Mouse (Mus musculus) midbrain, embryonic 12.5 days (tissue): ENCODE data around the gene F2rl3. TPM values are rescaled to one million over a fixed set of nuclear protein-coding genes. Genes with fewer than 3 reads are reported as not detected.

Experiments
- ATAC-seq: fragments of 200-750 bp; cut with Nextera tagmentation; 2 replicates; pipeline ENCODE4 v1.8.0; 2017; ENCODE audit warnings: low read depth, moderate TSS enrichment, moderate library complexity; ENCODE audit not compliant: low FRiP score
- H3K27ac ChIP-seq: fragments of 300-500 bp; sonication (generic); replicated peaks from 2 replicates; pipeline ENCODE4 v1.5.1; 2016; ENCODE audit warnings: mild to moderate bottlenecking
- H3K27me3 ChIP-seq: fragments of 300-500 bp; sonication (generic); 2 replicates; pipeline ENCODE4 v1.6.1; 2016; ENCODE audit warnings: mild to moderate bottlenecking
- H3K36me3 ChIP-seq: fragments of 300-500 bp; sonication (generic); 2 replicates; pipeline ENCODE4 v1.6.1; 2016
- H3K4me1 ChIP-seq: fragments of 300-500 bp; sonication (generic); 2 replicates; pipeline ENCODE4 v1.6.1; 2016
- H3K4me2 ChIP-seq: fragments of 300-500 bp; sonication (generic); replicated peaks from 2 replicates; pipeline ENCODE4 v1.6.1; 2016; ENCODE audit warnings: mild to moderate bottlenecking, moderate library complexity
- H3K4me3 ChIP-seq: fragments of 300-500 bp; sonication (generic); 2 replicates; pipeline ENCODE4 v1.5.1; 2016; ENCODE audit warnings: mild to moderate bottlenecking
- H3K9ac ChIP-seq: fragments of 300-500 bp; sonication (generic); replicated peaks from 2 replicates; pipeline ENCODE4 v1.6.1; 2016; ENCODE audit warnings: mild to moderate bottlenecking, moderate library complexity
- H3K9me3 ChIP-seq: fragments of 300-500 bp; sonication (generic); 2 replicates; pipeline ENCODE4 v1.6.1; 2016; ENCODE audit warnings: mild to moderate bottlenecking
- WGBS: fragments of 180-500 bp; shearing (Covaris S2); methylation state at CpG from one replicate; pipeline ENCODE4 v1.1.7; 2016; 5-methylcytosine and 5-hydroxymethylcytosine counted together
- polyA plus RNA-seq: library from polyadenylated mRNA; unstranded; fragments of >200 nt; fragmentation: Nextera tagmentation; extraction: Ambion mirVana; gene quantifications from 2 replicates; pipeline ENCODE4 v1.2.1, GENCODE M21; 2016

Gene F2rl3
- polyA plus RNA-seq, 1 experiment from 2014 or later = 0.65 TPM

DNA sequence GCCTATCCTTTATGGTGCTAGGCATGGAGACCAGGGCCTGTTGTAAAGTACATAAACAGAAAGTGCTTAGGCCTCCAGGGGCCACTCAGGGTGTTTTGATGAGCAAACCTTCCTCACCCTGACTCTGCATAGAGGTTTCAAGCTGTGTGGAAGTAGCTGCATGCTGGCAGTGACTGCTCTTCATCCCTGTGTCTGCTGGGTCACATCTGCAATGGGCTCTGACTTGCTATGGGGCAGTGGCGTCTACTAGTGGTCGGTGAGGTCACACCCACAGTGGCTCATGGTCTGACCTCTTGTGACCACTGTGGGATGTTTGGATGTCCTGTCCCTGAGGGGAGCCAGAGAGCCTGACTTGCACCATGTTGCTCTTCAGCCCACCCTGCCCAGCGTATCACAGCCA is 10.6 kb upstream of the F2rl3 start:
- Histone ChIP-seq H3K4me2 (no peak overlapping the region), H3K9ac (no peak overlapping the region), H3K27me3 (no peaks in the 10 kb centered on the region), H3K9me3 (no peaks in the 10 kb centered on the region), H3K4me1 (no peaks in the 10 kb centered on the region), H3K36me3 (peaks cover 93% of the 10 kb centered on the region), H3K27ac (no peak overlapping the region), H3K4me3 (no peak overlapping the region)
- WGBS = 79% methylated on average over 3 of the region's 3 CpGs
- no peak for ATAC-seq

DNA sequence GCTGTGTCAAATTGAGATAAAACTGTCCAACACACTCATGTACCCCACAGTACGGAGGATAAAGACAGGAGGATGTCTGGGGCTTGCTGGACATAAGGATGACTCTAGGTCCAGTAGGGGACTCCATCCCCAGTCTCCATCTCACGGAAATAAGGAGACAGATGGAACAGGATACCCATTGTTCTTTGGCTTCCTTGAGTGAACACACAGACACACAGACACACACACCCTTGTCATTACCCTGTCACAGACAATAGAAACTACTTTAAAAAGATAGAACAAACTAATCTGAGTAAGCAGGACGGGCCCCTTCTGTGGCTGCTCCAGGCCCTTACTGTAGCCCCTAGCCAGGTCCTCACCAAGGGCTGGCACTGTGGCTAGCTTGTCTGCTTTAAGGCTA is 9.4 kb upstream of the F2rl3 start:
- WGBS = 93% methylated on average over 3 of the region's 3 CpGs
- Histone ChIP-seq H3K9me3 (no peaks in the 10 kb centered on the region), H3K27me3 (no peaks in the 10 kb centered on the region), H3K4me1 (no peaks in the 10 kb centered on the region), H3K36me3 (peaks cover 93% of the 10 kb centered on the region), H3K9ac (no peak overlapping the region), H3K4me3 (no peak overlapping the region), H3K27ac (no peak overlapping the region), H3K4me2 (no peak overlapping the region)
- ATAC-seq = no peak

DNA sequence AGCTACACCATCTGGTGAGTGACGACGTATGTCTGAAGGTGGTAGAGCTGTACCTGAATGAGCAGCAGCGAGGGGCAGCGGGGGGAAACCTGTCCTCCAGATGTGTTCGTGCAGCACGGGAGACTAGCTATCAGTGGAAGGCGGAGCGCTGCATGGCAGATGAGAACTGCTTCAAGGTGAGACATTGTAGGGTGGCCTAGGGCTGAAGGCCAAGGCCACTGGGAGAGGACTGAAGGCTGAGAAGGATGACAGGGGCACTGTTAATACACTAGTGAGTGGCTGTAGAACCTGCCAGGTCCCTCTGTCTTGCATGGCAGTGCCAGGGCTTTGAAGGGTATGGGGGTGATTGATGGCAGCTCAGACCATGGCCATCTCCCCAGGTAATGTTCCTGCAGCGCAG is 8.5 kb upstream of the F2rl3 start:
- H3K4me1 ChIP-seq = no peaks in the 10 kb centered on the region
- WGBS = 96% methylated on average over 9 of the region's 9 CpGs
- H3K27ac ChIP-seq = no peak overlapping the region
- H3K27me3 ChIP-seq = no peaks in the 10 kb centered on the region
- no peak overlapping the region for H3K9ac ChIP-seq
- no peak overlapping the region for H3K4me2 ChIP-seq
- no peak for ATAC-seq
- H3K9me3 ChIP-seq = no peaks in the 10 kb centered on the region
- H3K4me3 ChIP-seq = no peak overlapping the region
- peaks cover 92% of the 10 kb centered on the region for H3K36me3 ChIP-seq

DNA sequence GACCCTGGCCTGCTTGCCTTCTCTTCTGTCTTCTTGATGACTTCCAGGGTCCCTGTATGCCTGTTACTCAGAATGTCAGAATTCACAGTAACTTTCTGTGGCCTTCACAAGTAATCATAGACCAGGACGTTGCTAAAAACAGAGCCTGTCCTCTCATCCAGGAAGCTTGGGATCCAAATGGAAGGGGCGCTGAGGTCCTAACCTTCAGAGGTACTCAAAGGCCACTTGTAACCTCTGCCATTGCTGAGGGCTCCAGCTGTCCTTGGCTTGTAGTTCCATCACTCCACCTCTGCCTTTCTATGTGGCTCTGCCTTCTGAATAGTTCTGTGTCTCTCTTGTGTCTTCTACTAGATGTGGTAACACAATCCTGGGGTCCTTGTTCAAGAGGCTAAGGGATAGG is 7.9 kb upstream of the F2rl3 start:
- H3K36me3 ChIP-seq = peaks cover 91% of the 10 kb centered on the region
- 92% methylated on average over 2 of the region's 2 CpGs for WGBS
- no peak overlapping the region for H3K9ac ChIP-seq
- no peaks in the 10 kb centered on the region for H3K4me1 ChIP-seq
- no peak overlapping the region for H3K4me3 ChIP-seq
- ATAC-seq = no peak
- no peaks in the 10 kb centered on the region for H3K9me3 ChIP-seq
- no peak overlapping the region for H3K27ac ChIP-seq
- no peak overlapping the region for H3K4me2 ChIP-seq
- no peaks in the 10 kb centered on the region for H3K27me3 ChIP-seq

DNA sequence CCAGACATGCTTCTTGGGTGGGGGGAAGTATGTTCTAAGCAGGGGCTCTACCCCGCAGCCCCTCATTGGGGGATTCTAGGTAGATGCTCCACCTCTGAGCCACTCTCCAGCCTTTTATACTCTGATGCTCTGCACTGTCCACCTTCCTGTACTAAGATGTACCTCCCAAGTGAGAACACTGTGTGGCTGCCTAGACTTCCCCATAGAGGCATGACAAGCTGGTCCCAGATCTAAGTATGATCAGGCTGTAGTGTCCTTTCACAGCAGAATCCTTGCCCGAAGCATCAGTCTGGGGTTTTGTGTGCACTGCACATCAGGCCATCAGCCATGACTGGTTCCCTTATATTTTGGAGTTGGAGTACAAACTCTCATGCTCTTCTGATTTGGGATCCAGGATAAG is 5.6 kb upstream of the F2rl3 start:
- H3K27me3 ChIP-seq = no peaks in the 10 kb centered on the region
- H3K9ac ChIP-seq = no peak overlapping the region
- H3K9me3 ChIP-seq = no peaks in the 10 kb centered on the region
- 98% methylated on average over 2 of the region's 2 CpGs for WGBS
- H3K4me2 ChIP-seq = no peak overlapping the region
- ATAC-seq = no peak
- no peak overlapping the region for H3K27ac ChIP-seq
- no peaks in the 10 kb centered on the region for H3K4me1 ChIP-seq
- no peak overlapping the region for H3K4me3 ChIP-seq
- peaks cover 75% of the 10 kb centered on the region for H3K36me3 ChIP-seq

DNA sequence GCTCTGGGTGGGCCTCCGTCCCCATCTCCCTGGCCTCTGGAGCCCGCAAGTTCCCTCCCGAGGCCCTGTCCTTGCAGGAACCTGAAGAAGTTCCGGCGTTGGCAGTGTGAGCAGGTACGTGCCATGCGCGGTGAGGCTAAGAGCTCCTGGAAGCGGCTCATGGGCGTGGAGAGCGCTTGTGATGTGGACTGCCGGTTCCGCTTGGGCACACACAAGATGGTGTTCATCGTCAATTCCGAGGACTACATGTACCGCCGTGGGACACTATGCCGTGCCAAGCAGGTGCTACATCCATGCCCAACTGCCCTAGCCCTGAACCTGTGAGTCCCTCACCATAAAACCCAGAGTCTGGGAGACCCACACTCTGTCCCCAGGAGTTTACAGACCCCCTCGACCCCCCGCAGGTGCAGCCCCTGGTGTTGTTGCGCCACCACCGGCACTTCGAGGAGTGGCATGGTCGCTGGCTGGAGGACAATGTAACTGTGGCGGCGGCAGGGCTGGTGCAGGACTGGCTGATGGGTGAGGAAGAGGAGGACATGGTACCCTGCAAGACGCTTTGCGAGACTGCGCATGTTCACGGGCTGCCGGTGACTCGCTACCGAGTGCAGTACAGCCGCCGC is 4.8 kb upstream of the F2rl3 start:
- 0 out of 2 replicates have a peak, but pooled peaks cover 2% of the 10 kb centered on the region for H3K27me3 ChIP-seq
- no peaks in the 10 kb centered on the region for H3K9me3 ChIP-seq
- WGBS = 97% methylated on average over 35 of the region's 35 CpGs
- peaks cover 67% of the 10 kb centered on the region for H3K36me3 ChIP-seq
- H3K4me3 ChIP-seq = no peak overlapping the region
- no peak overlapping the region for H3K27ac ChIP-seq
- H3K9ac ChIP-seq = no peak overlapping the region
- H3K4me2 ChIP-seq = no peak overlapping the region
- H3K4me1 ChIP-seq = no peaks in the 10 kb centered on the region
- ATAC-seq = 0 out of 2 replicates have a peak, but pooled peaks have one; percentile 10

DNA sequence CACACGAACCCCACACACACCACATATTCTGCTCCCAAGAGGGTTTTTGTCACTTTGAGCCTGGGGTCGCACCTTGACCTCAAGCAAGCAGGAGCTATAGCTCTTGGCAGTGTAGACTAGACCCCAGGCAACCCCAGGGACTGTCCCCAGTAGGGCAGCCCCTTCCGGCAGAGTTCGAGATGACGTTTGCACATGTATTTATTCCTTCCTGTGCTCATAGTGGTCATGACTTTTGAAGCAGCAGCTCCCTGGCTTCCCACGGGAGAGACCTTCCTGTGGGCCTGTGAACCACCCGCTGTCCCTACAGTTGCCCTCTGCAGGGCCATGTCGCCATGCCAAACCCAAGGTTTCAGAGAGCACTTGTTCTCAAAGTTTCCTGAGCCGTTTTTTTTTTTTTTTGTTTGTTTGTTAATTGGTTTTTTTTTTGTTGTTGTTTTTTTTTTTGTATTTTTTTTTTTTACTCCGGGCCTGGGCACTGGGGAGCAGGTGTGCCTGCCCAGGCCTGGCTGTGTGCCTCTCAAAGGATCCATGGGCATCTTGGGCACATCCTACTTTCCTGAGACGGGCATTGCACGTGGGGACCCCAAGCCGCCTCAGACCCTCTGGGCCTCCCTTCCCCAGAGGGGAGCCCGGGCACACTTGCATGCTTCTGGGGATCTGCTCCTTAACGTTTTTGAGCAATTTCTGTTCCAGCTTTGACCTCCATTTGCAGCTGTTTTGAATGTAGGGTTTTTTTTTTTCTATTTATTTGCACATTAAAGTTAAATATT is 4.1 kb upstream of the F2rl3 start:
- Histone ChIP-seq H3K4me2 (no peak overlapping the region), H3K4me3 (no peak overlapping the region), H3K9me3 (no peaks in the 10 kb centered on the region), H3K4me1 (no peaks in the 10 kb centered on the region), H3K27ac (no peak overlapping the region), H3K9ac (no peak overlapping the region), H3K27me3 (0 out of 2 replicates have a peak, but pooled peaks cover 10% of the 10 kb centered on the region), H3K36me3 (peaks cover 60% of the 10 kb centered on the region)
- ATAC-seq = no peak
- 94% methylated on average over 15 of the region's 15 CpGs for WGBS

DNA sequence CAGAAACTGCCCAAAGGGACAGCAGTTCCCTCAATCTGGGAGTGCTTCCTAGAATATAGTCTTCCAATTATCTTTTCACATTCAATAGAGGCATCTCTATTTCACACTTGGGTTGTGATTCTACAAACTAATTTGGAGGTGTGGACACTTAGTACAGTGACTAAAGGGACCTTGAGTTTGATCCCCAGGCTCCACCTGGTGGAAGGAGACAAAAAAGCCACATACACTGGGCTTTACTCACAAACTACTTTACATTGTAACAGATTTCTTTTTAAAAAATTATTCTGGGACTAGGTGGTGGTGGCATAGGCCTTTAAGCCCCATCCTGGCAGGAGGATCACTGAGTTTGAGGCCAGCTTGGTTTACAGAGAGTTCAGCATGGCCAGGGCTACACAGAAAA is 3.4 kb upstream of the F2rl3 start:
- Histone ChIP-seq H3K9me3 (no peaks in the 10 kb centered on the region), H3K9ac (no peak overlapping the region), H3K36me3 (peaks cover 53% of the 10 kb centered on the region), H3K27ac (no peak overlapping the region), H3K4me2 (no peak overlapping the region), H3K4me3 (no peak overlapping the region), H3K27me3 (0 out of 2 replicates have a peak, but pooled peaks cover 12% of the 10 kb centered on the region), H3K4me1 (no peaks in the 10 kb centered on the region)
- no peak for ATAC-seq

DNA sequence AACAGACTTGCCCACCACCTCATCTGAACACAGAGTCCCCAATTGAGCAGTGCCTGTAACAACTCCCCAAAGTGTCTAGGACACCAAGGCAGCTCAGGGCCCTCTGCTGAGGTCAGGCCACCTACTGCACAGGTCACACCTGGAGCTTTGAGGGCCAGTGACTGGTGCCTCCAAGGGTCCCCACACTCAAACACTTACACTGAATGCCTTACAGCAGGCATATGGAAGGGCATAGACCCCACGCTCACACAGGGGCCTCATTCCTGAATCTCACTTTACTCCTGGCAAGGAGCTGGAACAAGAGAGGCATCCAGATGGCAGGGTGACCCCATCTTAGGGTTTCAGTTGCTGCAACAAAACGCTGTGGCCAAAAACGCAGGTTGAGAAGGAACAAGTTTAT is 1.5 kb upstream of the F2rl3 start:
- Histone ChIP-seq H3K9ac (no peak overlapping the region), H3K4me3 (no peak overlapping the region), H3K4me1 (no peaks in the 10 kb centered on the region), H3K9me3 (no peaks in the 10 kb centered on the region), H3K27ac (no peak overlapping the region), H3K36me3 (peaks cover 40% of the 10 kb centered on the region), H3K27me3 (peaks cover 26% of the 10 kb centered on the region), H3K4me2 (no peak overlapping the region)
- ATAC-seq = no peak
- WGBS = 80% methylated on average over 3 of the region's 3 CpGs

DNA sequence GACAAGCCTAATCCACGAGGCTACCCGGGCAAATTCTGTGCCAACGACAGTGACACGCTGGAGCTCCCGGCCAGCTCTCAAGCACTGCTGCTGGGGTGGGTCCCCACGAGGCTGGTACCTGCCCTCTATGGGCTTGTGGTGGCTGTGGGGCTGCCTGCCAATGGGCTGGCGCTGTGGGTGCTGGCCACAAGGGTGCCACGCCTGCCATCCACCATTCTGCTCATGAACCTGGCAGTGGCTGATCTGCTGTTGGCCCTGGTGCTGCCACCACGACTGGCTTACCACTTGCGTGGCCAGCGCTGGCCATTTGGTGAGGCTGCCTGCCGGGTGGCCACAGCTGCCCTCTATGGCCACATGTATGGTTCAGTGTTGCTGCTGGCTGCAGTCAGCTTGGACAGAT is 626 bp downstream of the F2rl3 start:
- H3K27ac ChIP-seq = no peak overlapping the region
- peaks cover 19% of the 10 kb centered on the region for H3K36me3 ChIP-seq
- no peaks in the 10 kb centered on the region for H3K9me3 ChIP-seq
- H3K27me3 ChIP-seq = peaks cover 36% of the 10 kb centered on the region
- WGBS = 88% methylated on average over 12 of the region's 12 CpGs
- H3K4me3 ChIP-seq = no peak overlapping the region
- H3K4me1 ChIP-seq = no peaks in the 10 kb centered on the region
- no peak for ATAC-seq
- H3K4me2 ChIP-seq = no peak overlapping the region
- no peak overlapping the region for H3K9ac ChIP-seq

DNA sequence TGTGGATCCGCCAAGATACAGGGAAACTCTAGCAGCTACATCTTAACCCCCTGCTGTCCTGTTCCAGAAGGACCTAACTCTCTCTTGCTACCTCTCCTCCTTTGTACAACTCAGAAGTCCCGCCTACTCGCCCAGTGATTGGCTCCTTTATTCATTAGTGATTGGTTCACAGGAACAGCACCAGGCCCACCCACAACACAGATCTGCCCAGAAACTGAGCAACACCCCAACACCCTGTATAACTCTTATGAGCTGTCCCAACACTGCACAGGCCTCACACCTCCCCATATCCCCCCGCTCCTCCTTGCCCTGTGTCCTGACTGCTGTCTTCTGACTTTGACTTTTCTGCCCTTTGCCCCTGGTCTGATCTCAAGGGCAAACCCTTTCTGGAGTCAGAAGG is 4.0 kb downstream of the F2rl3 start:
- Histone ChIP-seq H3K27ac (no peak overlapping the region), H3K36me3 (no peaks in the 10 kb centered on the region), H3K9ac (no peak overlapping the region), H3K27me3 (peaks cover 39% of the 10 kb centered on the region), H3K9me3 (no peaks in the 10 kb centered on the region), H3K4me2 (no peak overlapping the region), H3K4me3 (no peak overlapping the region), H3K4me1 (no peaks in the 10 kb centered on the region)
- WGBS = 62% methylated on average over 4 of the region's 4 CpGs
- no peak; the same call in 1 of the 2 replicates for ATAC-seq

DNA sequence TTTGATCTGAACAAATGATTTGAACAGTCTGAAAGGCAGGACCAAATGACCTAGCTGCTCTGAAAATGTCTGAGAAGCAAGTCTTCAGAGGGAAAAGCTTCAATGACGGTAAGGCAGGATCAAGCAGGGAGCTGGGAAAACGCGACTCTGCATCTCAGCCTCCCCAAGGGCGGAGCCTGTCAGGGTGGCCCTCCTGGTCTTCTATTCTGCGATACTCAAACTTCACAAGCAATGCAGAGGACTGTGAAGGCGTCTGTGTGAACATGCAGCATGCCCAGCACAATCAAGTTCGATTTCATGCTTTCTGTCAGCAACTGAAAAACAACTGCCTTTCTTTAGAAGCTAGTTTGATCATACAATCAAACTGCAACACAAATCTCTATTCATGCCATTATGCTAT is 5.1 kb downstream of the F2rl3 start:
- Histone ChIP-seq H3K9ac (no peak overlapping the region), H3K9me3 (no peaks in the 10 kb centered on the region), H3K27me3 (peaks cover 38% of the 10 kb centered on the region), H3K36me3 (no peaks in the 10 kb centered on the region), H3K4me2 (no peak overlapping the region), H3K27ac (no peak overlapping the region), H3K4me3 (no peak overlapping the region), H3K4me1 (no peaks in the 10 kb centered on the region)
- peak; percentile 86 for ATAC-seq
- 33% methylated on average over 7 of the region's 7 CpGs for WGBS
